Mouse (Mus musculus) intestine, embryonic 14.5 days (tissue): ENCODE measurements around the gene Calml4. TPM values are rescaled to one million over a fixed set of nuclear protein-coding genes. Genes with fewer than 3 reads are reported as not detected.

Experiments used
- ATAC-seq: fragments of 200-750 bp; cut with Nextera tagmentation; replicated peaks from 2 replicates; pipeline ENCODE4 v1.8.0; 2017; ENCODE audit warnings: low read depth, moderate number of reproducible peaks, moderate TSS enrichment, moderate library complexity; ENCODE audit not compliant: low FRiP score, low TSS enrichment
- DNase-seq: peaks from one replicate; pipeline ENCODE4 v3.0.0-alpha.2; 2018; ENCODE audit warnings: low spot score
- H3K27ac ChIP-seq: fragments of 300-500 bp; sonication (generic); 2 replicates; pipeline ENCODE4 v1.5.1; 2014; ENCODE audit warnings: low read depth, mild to moderate bottlenecking, control low read depth
- H3K27me3 ChIP-seq: fragments of 300-500 bp; sonication (generic); replicated peaks from 2 replicates; pipeline ENCODE4 v1.6.1; 2014; ENCODE audit warnings: low read length, control low read depth; ENCODE audit not compliant: control insufficient read depth, insufficient read depth
- H3K36me3 ChIP-seq: fragments of 300-500 bp; sonication (generic); 2 replicates; pipeline ENCODE4 v1.6.1; 2014; ENCODE audit warnings: low read length, control low read depth; ENCODE audit not compliant: control insufficient read depth, insufficient read depth
- H3K4me1 ChIP-seq: fragments of 300-500 bp; sonication (generic); replicated peaks from 2 replicates; pipeline ENCODE4 v1.6.1; 2014; ENCODE audit warnings: low read length, control low read depth, mixed read lengths; ENCODE audit not compliant: control insufficient read depth, insufficient read depth
- H3K4me2 ChIP-seq: fragments of 300-500 bp; sonication (generic); 2 replicates; pipeline ENCODE4 v1.6.1; 2014; ENCODE audit warnings: low read length
- H3K4me3 ChIP-seq: fragments of 300-500 bp; sonication (generic); 2 replicates; pipeline ENCODE4 v1.5.1; 2014; ENCODE audit warnings: low read depth, low read length, control low read depth, mixed read lengths
- H3K9ac ChIP-seq: fragments of 300-500 bp; sonication (generic); 2 replicates; pipeline ENCODE4 v1.6.1; 2014; ENCODE audit warnings: mild to moderate bottlenecking, low read length
- H3K9me3 ChIP-seq: fragments of 300-500 bp; sonication (generic); 2 replicates; pipeline ENCODE4 v1.6.1; 2016; ENCODE audit warnings: low read length, control low read depth; ENCODE audit not compliant: control insufficient read depth
- WGBS: fragments of 180-500 bp; shearing (Covaris S2); extraction: QIAGEN DNeasy Blood & Tissue Kit; methylation state at CpG from one replicate; pipeline ENCODE4 v1.1.7; 2014; 5-methylcytosine and 5-hydroxymethylcytosine counted together
- polyA plus RNA-seq: library from polyadenylated mRNA; unstranded; fragments of >200 nt; fragmentation: Nextera tagmentation; extraction: Ambion mirVana; gene quantifications from 2 replicates; pipeline ENCODE4 v1.2.1, GENCODE M21; 2014

Calml4 gene
- polyA plus RNA-seq, 1 experiment from 2014 or later, result 106 TPM

DNA sequence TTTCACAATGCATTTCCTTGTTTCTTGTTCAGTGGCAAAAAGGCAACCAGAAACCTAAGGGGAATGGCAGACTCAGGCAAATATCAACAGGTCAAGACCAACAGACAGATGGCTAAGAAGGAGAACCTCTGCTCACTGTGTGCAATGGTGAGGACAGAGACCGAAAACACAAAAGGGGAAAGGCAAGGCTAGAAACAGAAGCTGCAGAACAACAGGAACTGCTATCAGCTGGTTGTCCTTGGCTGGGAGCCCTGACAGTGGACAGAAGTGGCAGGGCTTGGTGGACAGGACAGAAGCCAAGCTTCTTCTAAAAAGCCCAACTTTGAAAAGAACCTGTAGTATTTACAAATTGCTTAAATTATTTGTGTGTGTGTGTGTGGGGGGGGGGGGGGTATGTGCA is 36.6 kb downstream of the Calml4 start:
- WGBS, result 80% methylated on average over 1 of the region's 1 CpGs

DNA sequence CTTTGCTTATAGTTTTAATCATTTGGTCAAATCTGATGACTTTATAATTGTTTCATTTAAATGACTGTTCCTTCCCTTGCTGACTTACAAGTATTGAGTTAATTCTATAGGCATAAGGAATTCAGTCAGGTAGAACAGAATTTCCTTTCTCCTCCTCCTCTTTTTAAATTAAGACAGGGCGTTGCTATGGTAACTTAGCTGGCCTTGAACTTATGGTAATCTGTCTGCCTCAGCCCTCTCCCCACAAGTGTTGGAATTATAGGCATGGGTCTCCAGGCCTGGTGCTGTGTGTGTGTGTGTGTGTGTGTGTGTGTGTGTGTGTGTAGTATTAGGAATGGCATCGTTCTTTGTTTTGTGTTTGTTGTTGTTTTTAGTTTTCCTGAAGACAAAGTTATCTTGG is 43.9 kb downstream of the Calml4 start:
- Histone ChIP-seq H3K4me3 (no peak overlapping the region), H3K36me3 (peaks cover 35% of the 10 kb centered on the region), H3K27ac (no peak overlapping the region), H3K9me3 (no peaks in the 10 kb centered on the region), H3K4me1 (no peaks in the 10 kb centered on the region), H3K9ac (no peak overlapping the region), H3K4me2 (no peak overlapping the region), H3K27me3 (no peaks in the 10 kb centered on the region)
- 100% methylated on average over 2 of the region's 2 CpGs for whole genome bisulfite sequencing
- ATAC-seq (no peak), DNase-seq (no peak)

More for the DNA sequence above, 36.6 kb downstream of the Calml4 start:
- no peak overlapping the region for H3K9ac ChIP-seq
- peaks cover 35% of the 10 kb centered on the region for H3K36me3 ChIP-seq
- H3K4me3 ChIP-seq, result no peak overlapping the region
- H3K27ac ChIP-seq, result no peak overlapping the region
- no peaks in the 10 kb centered on the region for H3K9me3 ChIP-seq
- H3K27me3 ChIP-seq, result no peaks in the 10 kb centered on the region
- no peaks in the 10 kb centered on the region for H3K4me1 ChIP-seq
- H3K4me2 ChIP-seq, result no peak overlapping the region
- DNase-seq (no peak), ATAC-seq (no peak)

GRCm38 (mm10) chr9:62903841-62904240 is 46.0 kb downstream of the Calml4 start:
- no peaks in the 10 kb centered on the region for H3K27me3 ChIP-seq
- DNase-seq (no peak), ATAC-seq (no peak)
- H3K4me1 ChIP-seq, result no peaks in the 10 kb centered on the region
- 97% methylated on average over 2 of the region's 2 CpGs for WGBS
- H3K9ac ChIP-seq, result no peak overlapping the region
- peaks cover 39% of the 10 kb centered on the region for H3K36me3 ChIP-seq
- H3K27ac ChIP-seq, result no peak overlapping the region
- no peak overlapping the region for H3K4me2 ChIP-seq
- no peaks in the 10 kb centered on the region for H3K9me3 ChIP-seq
- no peak overlapping the region for H3K4me3 ChIP-seq

DNA sequence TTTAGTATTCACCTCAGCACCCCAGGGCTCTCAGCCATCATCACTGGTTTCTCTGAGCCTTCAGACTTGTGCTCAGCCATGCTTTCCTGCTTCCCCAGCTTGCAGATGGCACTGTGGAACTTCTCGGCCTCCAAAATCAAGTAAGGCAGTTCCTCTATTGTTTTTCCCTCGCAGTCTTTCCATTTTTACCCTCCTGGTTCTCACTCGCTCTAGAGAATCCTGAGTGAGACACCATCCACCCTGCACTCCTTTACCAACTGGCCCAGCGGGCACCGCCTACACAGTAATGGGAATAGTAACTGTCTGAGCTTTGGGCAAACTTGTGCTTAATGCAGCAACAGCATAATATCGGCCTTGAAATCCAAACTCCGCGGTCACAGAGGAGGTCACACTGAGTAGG is 47.2 kb downstream of the Calml4 start:
- H3K9ac ChIP-seq, result no peak overlapping the region
- ATAC-seq, result no peak
- H3K27ac ChIP-seq, result no peak overlapping the region
- H3K4me3 ChIP-seq, result no peak overlapping the region
- 93% methylated on average over 8 of the region's 8 CpGs for WGBS
- DNase-seq, result no peak
- H3K4me2 ChIP-seq, result no peak overlapping the region
- no peaks in the 10 kb centered on the region for H3K27me3 ChIP-seq
- peaks cover 42% of the 10 kb centered on the region for H3K36me3 ChIP-seq
- H3K4me1 ChIP-seq, result no peaks in the 10 kb centered on the region
- H3K9me3 ChIP-seq, result no peaks in the 10 kb centered on the region

- DNase-seq (no peak), ATAC-seq (no peak)
- no peak overlapping the region for H3K4me2 ChIP-seq
- peaks cover 9% of the 10 kb centered on the region; the same call in 1 of the 2 replicates for H3K9me3 ChIP-seq
- WGBS, result 82% methylated on average over 5 of the region's 5 CpGs
- H3K9ac ChIP-seq, result no peak overlapping the region
- no peaks in the 10 kb centered on the region for H3K4me1 ChIP-seq
- H3K4me3 ChIP-seq, result no peak overlapping the region
- H3K36me3 ChIP-seq, result peaks cover 41% of the 10 kb centered on the region
- H3K27me3 ChIP-seq, result no peaks in the 10 kb centered on the region
- no peak overlapping the region for H3K27ac ChIP-seq
Observed at GRCm38 (mm10) chr9:62913390-62914069, 55.6 kb downstream of the Calml4 start.

DNA sequence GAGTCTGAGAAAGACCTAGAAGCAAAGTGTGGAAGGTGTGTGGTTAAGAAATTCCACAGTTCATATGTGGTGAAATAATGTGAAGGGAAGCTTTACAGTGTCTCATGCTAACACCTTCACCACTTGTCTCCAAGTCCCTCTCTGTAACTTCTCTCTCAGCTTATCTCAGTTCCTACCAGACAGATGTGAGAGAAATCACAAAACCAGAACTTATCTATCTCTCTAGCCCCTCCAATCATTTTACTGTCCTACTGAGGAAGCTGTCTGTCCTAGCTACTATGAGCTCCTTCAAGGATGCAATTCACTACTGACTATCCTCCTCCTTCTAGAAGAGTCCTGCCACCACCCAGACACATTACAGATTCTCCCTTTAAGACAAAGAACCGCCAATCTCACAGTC is 59.2 kb downstream of the Calml4 start:
- no peak overlapping the region for H3K4me3 ChIP-seq
- H3K4me1 ChIP-seq, result no peaks in the 10 kb centered on the region
- peaks cover 50% of the 10 kb centered on the region for H3K36me3 ChIP-seq
- peaks cover 9% of the 10 kb centered on the region; the same call in 1 of the 2 replicates for H3K9me3 ChIP-seq
- H3K27me3 ChIP-seq, result no peaks in the 10 kb centered on the region
- 96% methylated on average over 1 of the region's 1 CpGs for WGBS
- ATAC-seq (no peak), DNase-seq (no peak)
- H3K9ac ChIP-seq, result no peak overlapping the region
- H3K4me2 ChIP-seq, result no peak overlapping the region
- no peak overlapping the region for H3K27ac ChIP-seq

- WGBS, result 53% methylated on average over 2 of the region's 2 CpGs
- no peak for DNase-seq
- ATAC-seq, result no peak
Observed at GRCm38 (mm10) chr9:62920877-62921276, 63.0 kb downstream of the Calml4 start.

DNA sequence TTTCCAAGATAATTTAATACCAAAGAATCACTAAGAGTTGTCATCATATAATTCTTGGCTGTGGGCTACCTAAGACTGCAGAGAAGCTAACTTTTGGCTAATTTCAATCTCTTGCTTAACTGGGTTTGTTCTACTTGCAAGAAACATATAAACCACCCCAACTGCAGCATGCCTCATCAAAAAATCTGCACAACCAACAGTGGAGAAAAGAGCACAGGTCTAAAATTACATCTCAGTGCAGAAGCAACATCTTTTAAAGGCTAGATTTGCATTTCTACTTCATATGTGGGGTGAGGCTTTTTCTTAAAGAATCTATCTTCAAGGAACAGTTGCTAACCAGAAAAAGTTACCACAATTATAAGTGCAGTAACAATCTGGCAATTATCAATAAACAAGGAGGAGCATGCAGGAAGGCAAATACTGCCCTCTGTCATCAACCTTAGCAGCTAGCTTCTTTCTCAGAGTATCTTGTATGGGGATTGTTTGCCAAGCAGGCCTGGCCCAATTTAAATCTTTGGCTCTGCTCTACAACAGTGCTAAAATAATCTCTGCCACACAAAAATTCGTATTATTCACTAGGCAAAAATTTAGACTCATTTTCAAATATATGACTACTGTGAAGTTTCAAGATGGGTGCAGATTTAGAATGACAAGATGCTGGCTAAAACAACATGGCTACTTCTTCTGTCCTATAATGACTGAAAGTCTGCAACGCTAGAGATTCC is 67.2 kb downstream of the Calml4 start:
- H3K27ac ChIP-seq, result no peak overlapping the region
- H3K9ac ChIP-seq, result no peak overlapping the region
- H3K4me2 ChIP-seq, result no peak overlapping the region
- ATAC-seq, result no peak
- H3K9me3 ChIP-seq, result no peaks in the 10 kb centered on the region
- H3K4me1 ChIP-seq, result 0 out of 2 replicates have a peak, but pooled peaks cover 3% of the 10 kb centered on the region
- no peak overlapping the region for H3K4me3 ChIP-seq
- H3K27me3 ChIP-seq, result no peaks in the 10 kb centered on the region
- 72% methylated on average over 2 of the region's 2 CpGs for WGBS
- peaks cover 24% of the 10 kb centered on the region for H3K36me3 ChIP-seq
- no peak for DNase-seq

More at GRCm38 (mm10) chr9:62920877-62921276, 63.0 kb downstream of the Calml4 start:
- H3K9ac ChIP-seq, result no peak overlapping the region
- H3K36me3 ChIP-seq, result peaks cover 50% of the 10 kb centered on the region
- no peaks in the 10 kb centered on the region for H3K27me3 ChIP-seq
- H3K4me1 ChIP-seq, result 0 out of 2 replicates have a peak, but pooled peaks cover 3% of the 10 kb centered on the region
- no peak overlapping the region for H3K4me3 ChIP-seq
- no peak overlapping the region for H3K4me2 ChIP-seq
- 0 out of 2 replicates have a peak, but pooled peaks cover 3% of the 10 kb centered on the region for H3K9me3 ChIP-seq
- H3K27ac ChIP-seq, result no peak overlapping the region
